Mouse (Mus musculus) embryo, embryonic 11.5 days (tissue): ENCODE results near the gene Ugt1a5.
"Not testable (repeated sequence)": the region's sequence is repeated elsewhere in the genome, so short reads cannot be mapped to it uniquely, and the experiment has no call there.

Experiments
- DNase-seq: peaks from one replicate; pipeline ENCODE4 v3.0.0-alpha.2; 2012; ENCODE audit warnings: low read depth, low spot score

Ugt1a5 gene

DNA sequence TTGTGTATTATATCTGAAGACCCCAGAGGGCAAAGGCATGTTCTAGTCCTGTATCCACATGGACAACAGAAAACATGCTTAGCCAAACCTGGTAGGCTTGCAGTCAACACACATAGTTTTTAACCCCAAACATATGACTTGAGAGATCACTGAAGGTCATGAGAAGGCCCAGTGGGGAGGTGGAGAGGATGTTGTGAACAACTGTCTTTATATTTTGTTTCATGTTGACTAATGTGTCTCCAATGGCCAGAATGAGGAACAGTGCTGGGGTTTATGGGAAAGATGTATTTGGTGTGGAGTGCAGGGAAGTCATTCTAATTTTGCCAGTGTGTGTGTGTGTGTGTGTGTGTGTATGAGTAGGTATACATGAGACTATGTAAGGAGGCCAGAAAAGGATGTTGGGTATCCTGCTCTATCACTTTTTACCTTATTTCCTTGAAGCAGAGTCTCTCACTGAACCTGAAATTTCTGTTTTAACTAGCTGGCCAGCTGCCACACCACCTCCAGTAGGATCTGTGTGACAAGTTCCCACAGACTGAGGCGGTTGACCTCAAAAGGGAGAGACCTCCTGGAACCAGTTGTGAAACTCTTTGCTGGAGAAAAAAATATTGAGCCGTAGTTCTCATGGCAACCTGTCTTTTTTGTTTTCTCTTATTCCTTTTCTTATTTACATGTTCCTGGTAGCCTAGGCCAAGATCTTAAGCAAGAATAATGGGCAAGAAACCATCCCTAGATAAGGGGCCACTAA, 58.4 kb downstream of the Ugt1a5 start:
- no peak for DNase-seq

DNA sequence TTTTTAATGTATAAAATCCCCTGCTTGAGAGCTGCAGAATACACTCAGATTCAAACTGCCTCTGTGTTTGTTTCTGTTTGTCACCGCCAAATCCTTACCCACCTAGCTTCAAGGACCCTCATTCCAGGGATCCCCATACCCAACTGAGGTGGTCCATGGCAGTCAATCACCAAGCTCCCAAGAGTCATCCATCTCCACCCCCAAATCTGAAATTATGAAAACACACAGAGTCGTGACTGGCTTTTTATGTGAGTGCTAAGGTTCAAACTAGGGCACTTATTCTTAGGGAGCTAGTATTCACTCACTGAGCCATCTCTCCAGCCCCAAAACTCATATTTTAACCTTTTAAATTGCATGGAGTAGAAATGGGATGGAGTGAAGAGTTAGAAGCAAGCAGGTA, 59.5 kb downstream of the Ugt1a5 start:
- not testable (repeated sequence) for DNase-seq

DNA sequence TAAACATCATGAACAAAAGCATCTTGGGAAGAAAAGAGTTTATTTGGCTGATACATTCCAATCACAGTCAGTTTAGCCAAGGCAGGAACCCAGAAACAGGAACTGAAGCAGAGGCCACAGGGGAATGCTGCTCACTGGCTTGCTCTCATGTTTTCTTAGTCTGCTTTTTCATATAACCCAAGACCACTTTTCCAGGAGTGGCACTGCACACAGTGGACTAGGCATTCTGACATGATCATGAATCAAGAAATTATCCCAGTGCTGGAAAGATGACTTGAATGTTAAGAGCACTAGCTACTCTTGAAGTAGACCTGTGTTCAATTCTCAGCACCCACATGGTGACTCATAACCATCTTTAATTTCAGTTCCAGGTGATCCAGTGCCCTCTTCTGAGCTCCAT, 59.9 kb downstream of the Ugt1a5 start:
- DNase-seq: no peak

DNA sequence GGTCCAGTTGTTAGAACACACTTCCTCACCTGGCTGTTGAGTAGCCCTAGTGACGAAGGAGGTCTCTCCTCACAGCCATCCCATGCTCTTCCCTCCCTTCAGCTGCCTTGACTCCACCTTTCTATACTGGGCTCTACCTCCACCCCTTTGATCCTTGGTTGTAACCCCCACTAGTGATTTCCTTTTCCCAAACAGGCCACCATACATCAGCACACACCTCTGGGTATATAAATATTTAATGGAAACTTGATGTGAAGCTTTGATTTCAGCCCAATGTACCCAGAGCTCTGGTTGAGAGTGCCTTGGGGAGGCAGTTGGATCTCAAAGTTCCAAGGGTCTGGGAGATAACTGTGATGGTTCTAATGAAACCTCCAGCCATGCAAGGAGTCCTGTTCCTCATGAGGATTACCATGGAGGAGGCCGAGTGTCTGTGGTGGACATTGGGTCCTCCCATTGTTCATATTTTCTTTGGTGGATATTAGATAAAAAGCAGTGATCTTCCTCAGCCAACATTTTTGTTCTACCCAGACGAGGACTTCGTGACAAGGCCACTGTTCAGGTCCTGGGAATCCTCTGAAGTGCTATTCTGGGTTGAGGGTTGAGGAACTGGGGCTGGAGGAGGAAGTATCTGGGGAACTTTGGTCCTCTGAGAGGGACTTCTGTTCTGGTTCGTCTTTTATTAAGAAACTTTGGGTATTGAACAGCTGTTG, 61.0 kb downstream of the Ugt1a5 start, which contains the start of gene Mroh2a:
TSS of gene Mroh2a (plus strand) at position 317 of the 710 bp plus-strand sequence.
- DNase-seq: no peak

DNA sequence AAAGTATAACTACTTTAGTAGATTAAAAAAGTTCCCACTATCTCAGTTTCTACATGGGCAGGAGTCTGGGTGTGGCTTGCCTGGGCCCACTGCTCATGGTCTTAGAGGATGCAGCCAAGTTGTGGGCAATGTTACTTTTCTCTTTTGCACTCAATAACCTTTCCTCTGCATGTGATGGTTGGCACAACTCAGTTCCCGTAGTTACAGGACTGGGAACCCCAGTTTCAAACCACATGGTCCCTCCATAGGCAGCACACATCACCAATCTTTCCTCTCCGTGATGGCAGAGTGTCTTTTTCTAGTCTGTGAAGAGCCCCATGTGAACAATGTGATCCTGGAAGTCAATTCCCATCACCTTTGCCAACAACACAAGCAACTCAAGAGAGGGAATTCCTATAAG, 61.7 kb downstream of the Ugt1a5 start:
- DNase-seq: no peak

DNA sequence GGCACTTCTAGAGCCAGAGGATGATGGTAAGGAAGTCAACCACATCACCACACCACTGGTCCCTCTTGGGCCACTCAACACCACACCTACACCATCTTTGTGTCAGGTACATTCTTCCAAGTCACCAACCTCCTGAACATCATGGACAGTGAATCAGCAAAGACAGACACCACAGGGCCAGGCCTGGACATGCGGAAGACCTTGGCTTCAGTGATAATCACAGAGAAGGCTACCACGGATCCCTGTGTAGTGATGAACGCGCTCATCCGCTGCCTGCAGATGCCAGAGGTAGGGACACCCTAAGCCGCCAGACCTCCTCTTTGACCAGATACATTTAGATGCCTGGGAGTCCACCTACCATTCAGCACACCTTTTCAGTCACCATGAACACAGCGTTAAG, 62.3 kb downstream of the Ugt1a5 start:
- DNase-seq: no peak

DNA sequence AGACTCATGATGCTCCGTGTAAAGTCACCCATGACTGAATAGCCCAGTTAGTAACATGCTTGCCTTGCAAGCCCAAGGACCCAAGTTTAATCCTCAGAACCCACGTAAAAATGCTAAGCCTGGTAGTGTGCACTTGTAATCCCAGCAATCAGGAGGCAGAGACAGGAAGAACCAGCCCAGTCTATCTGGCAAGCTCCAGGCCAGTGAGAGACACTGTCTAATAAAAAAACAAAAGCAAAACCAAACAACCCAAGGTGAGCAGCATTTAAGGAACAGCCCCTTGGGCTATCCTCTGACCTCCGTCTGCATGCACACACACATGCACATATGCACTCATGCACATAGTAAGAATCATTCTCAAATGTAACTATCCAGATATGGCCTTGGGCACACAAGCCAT, 63.8 kb downstream of the Ugt1a5 start:
- no peak for DNase-seq

DNA sequence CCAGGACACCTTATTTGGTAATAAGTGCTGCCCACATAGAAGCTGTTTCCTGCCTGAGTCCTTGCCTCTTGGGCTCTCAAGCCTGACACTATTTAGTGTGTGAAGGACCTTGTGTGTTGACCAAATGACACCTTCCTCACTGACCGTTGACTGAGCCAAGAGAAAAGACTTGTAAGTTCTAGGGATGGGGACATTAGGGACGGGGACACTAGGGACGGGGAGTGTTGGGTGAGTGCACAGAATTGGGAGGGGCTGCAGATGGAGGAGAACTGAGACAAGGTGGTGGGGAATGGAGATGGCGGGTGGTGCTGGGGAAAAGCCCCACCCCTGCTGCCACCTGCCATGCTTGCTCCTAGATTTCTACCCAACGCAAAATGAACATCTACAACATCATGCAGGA, 64.2 kb downstream of the Ugt1a5 start:
- no peak for DNase-seq

DNA sequence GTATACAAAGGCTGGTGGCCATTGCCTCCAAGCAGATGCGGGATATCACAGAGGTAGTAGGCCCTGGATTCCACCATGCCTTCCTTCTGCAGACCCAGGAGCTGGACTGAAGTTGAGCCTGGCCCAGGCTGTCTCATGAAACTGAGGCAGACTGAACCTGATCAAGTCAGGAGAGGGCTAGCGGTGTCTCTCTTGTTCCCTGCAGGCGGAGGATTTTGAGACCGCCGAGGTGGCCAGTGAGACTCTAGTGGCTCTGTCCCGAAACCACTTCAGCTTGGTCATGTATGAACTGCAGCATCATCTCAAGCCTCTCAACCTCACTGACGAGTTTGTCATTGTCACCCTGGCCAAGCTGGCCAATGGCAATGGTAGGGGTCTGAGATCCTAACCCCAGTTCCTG, 64.6 kb downstream of the Ugt1a5 start:
- DNase-seq: no peak

DNA sequence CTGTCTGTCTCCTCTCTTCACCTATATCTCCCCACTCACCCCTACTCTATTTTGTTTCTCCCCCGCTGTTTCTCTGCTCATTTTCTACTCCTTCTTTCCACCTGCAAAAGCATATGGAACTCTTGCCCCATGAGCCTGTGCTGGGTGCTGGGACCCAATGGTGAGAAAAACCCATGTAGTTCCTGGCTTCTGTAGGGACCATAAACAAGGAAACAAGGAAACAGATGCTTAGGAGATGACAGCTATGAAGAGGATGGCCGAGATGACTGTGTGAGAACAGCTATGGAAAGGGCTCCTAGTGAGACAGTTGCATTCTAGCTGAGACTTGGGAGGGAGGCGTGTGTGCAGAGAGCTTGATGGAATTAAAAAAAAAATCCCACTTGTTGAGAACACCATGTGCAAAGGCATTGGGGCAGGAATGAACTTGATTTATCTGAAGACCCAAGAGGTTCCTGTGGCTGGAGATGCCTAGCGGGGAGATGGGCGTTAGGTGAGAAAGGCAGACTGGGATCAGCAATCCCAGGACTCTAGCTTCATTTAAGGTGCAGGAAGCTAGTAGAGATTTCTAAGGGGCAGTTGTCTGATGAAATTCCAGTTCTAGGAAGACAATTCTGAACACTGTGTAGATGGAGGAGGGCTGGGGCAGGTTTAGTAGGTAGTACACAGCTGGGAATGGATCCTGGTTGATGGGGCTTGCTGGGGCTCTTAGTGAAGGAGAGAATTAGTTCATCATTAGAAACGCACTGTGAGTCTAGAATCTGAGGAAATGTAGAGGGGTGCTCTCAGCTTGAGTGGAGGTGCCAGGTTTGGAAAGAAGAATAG, 65.4 kb downstream of the Ugt1a5 start:
- no peak for DNase-seq

DNA sequence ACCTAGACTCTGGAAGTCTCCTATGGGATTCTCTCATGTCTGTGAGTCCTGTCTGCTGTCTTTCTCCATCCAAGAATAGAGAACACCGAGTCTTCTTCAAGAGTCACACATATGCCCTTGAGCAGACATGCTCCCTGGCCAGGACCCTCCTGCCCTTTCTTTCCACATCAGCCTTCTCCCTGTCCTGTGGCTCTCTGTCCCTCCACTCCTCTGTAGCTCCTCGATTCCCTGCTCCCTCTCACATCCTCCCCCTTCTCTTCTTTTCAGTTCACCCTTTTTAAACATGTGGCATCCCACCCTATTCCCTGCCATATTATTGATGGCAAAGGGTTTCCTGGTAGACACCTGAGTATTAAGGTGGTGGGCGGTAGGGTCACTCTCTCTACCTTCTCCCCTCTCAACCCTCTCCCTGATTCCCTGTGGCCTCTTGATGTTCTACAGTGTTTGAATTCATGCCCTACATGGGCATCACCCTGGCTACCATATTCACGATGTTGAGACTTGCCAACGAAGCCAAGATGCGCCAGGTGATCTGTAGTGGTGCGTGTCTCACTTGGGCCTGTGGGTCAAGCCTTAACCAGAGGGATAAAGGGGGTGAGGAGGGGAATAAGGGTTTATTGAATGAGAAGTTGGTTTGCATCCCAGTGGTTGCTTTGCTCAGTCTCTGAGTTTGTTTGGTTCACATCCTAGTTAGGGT, 66.1 kb downstream of the Ugt1a5 start:
- DNase-seq: no peak

DNA sequence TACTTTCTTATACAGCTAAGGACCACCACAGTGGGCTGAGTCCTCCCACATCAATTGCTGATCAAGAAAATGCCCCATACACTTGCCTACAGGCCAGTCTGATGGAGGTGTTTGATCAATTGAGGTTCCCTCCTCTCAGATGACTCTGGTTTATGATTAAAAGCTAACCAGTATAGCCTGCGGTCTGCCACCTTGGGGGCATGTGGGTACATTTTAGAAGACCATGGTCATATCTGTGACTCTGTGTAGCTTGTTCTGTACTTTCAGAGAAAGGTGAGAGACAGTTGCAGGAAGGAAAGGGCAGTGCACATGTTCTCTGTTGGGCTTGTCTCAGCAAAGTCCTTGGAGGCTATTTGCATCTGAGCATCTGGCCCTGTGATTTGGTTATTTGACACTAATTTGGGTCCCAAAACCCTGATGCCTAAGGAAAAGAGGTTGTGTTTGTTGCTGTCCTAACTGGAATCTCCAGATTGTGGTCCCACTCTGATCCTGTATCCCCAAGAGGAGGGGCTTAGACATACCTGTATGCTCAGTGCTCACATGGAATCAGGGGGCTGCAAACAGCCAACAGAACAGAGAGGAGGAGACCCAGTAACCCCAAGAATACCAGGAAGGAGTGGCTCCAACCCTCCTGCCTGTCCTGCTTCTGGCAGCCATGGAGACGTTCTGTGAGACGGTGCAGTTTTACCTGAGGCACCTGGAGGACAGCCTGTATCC, 67.0 kb downstream of the Ugt1a5 start:
- no peak for DNase-seq

DNA sequence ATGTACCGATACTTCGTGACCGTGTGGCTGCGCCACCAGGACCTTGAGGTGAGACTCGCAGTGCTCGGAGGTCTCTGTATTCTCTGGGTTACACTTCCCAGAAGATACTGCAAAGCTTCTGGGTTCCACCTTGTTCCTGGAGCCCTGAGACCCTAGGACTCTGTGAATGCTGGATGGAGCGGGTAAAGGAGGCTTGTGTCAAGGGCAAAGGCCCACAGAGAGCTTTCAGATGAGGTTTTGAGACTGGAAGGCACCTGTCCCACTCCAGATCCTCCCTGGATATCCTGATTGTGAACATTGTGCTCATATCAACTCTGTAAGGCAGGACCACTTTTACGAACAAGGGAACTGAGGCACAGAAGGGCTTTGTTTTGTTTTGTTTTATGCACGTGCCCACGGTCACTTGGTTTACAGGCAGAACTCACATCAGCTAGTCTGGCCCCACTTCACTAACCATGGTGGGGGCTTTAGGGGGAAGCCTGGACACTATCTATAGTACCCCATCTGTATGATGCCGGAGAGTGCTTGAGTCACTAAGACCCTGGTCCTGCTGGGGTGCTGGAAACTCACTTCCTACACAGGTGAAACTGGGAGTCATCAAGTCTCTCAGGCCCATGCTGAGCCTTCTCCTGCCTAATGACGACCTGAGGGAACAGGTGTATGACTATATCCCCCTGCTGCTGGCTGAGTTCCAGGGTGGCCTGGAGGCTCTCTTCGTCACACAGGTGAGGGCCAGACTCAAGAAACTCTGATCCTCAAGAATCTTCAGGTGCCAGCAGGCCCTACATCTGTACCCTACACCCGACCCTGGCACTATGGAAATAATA, 67.8 kb downstream of the Ugt1a5 start:
- no peak for DNase-seq

DNA sequence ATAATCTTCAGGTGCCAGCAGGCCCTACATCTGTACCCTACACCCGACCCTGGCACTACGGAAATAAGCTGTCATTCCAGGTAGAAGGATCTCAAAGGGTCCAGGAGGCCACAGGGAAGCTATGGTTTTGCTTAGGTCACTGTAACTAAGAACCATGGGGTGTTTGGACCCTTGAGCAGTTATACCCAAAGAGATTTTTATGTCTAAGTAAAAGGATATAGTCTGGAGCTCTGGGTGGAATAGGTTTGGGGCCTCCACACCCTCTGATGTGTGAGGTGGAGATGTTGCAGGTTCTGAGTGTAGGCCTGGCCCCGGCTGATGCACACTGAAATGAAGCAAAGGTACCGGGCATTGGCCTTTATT, 68.4 kb downstream of the Ugt1a5 start:
- no peak for DNase-seq

DNA sequence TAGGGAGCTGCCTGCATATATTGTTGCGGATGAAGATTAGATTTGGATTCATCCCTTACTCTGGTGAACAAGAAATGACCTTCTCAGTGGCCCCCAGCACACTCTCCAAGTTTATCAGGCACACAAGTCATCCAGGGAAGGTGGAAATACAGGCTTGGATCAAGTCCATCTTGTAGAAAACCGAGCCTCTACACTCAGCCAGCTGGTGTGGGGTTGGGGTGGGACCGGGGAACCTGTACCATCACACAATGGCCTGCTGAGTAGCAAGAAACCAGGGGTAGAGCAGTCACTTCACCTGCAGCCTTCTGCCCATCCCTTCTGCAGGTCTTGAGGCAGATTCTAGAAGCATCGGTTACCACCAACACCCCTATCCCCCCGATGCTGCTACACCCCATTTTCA, 68.8 kb downstream of the Ugt1a5 start:
- DNase-seq: no peak

DNA sequence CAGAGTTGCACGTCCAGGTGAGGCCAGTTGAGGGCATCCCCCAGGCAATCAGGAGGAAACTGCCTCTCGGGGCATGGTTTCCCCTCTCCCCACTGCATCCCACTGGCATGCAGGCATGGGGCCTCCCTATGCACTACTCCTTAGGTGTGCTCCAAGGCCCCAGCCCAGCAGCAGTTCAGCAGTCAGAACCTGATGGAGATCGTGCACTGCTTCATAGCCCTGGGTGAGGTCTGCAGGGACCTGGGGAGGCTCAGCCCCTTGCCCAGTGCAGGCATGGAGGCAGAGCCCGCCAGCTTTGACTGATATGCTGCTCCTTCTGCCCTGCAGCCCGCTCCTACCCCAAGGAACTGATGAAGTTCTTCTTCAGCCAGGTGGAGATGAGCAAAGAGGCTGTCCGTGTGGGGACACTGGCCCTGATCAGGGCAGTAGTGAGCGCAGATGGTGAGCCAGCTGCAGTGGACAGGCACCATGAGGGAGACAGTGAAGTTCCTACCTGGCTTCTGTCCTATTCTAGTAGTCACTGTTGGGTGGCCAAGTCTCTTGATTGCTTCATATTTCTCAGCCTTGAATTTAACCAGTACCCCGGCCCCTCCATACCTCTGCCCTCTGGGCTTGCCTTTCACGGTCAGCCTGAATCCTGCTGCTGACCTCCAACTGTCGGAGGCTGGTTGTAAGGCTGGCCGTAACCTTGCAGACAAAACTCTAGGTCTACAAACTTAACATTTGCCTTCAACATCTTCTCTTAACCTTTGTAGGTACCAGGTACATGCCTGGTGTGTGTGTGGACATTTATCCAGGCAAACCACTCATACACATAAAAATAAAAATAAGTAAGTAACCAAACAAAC, 69.5 kb downstream of the Ugt1a5 start:
- DNase-seq: no peak

DNA sequence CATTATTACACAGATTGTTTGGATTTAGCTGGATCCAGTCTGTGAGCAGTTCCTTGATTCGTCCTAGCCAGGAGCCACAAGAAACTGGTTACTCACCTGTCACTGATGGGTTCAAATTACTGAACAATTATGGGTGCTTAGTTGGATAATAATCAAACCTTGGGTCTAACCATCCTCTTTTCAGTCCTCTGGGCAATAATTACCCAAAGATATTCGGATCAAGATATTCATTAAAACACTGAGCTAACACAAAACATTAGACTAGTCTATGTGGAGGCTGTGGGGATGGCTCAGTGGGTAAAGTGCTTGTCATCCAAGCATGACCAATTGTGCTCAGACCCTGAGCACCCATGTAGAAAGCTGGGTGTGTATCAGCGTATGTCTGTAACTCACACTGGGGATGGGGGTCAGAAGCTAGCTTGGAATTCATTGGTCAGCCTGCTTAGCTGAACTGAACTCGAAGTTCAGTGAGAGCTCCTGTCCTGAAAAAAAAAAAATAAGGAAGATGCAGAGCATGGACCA, 70.1 kb downstream of the Ugt1a5 start:
- no peak for DNase-seq

DNA sequence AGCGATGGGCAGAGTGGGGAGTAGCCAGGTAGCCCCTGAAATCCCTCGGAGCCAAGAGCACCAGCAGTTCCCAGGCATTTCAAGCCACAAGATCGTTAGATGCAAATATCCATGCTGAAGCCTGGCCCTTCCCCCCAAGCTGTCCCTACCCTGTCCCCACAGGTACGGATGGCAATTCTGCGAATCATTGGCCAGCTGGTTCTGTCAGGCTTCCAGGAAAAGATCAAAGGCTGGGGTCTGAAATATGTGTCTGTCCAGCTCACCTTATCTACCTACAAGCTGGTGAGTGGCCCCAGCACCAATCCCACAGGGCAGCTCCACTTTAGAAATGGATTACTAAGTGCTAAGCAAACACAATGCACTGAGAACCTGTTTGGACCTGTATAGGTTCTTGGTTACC, 71.5 kb downstream of the Ugt1a5 start:
- no peak for DNase-seq

DNA sequence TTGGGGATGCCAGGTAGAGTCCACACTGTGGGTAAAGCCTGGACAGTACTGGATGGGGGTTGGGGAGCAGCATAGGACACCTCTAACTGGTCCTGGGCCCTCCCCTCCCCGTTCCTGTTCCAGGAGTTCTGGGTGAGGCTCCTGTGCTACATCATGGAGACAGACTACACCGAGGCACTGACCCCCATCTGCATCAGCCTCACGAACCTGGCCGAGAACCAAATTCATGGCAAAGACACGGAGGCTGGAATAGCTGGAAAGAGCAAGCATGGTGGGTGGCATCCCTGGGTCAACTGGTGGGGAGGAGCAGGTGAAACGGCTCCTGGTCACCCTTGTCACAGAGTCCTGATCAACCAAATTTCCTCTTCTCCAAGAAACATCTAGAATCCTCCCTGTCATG, 73.0 kb downstream of the Ugt1a5 start:
- DNase-seq: no peak
